Mouse (Mus musculus) small intestine, adult 2 months (tissue): ENCODE results near the gene Rpp25l.

Source experiments
- CTCF ChIP-seq: fragments of 200-500 bp; IDR thresholded peaks from 2 replicates; pipeline ENCODE4 v1.5.1; 2012; ENCODE audit warnings: low read depth, mild to moderate bottlenecking, control low read depth, inconsistent platforms, low read length, moderate library complexity, mixed read lengths; ENCODE audit not compliant: insufficient replicate concordance, insufficient read length; ENCODE audit errors: extremely low read depth
- POLR2A ChIP-seq: fragments of 200-500 bp; IDR thresholded peaks from 2 replicates; pipeline ENCODE4 v1.6.1; 2012; ENCODE audit warnings: low read depth, mild to moderate bottlenecking, control low read depth, inconsistent platforms, low read length, moderate library complexity

- TF ChIP-seq CTCF (no peak), POLR2A (no peak)
These were observed 7.2 kb downstream of the Rpp25l start for GRCm38 (mm10) chr4:41705922-41706754.
